Mouse (Mus musculus) C2C12 (cell line): ENCODE measurements around the gene Fam227a. TPM values are rescaled to one million over a fixed set of nuclear protein-coding genes. Genes with fewer than 3 reads are reported as not detected.

Experiments used
- H3K27me3 ChIP-seq: one replicate; pipeline ENCODE4 v1.6.1; 2011; ENCODE audit not compliant: control insufficient read depth, insufficient read depth, insufficient read length
- H3K36me3 ChIP-seq: one replicate; pipeline ENCODE4 v1.6.1; 2011; ENCODE audit not compliant: control insufficient read depth, insufficient read depth
- H3K4me3 ChIP-seq: one replicate; pipeline ENCODE4 v1.5.1; 2011; ENCODE audit warnings: mild to moderate bottlenecking, control low read depth; ENCODE audit not compliant: poor library complexity, insufficient read depth, severe bottlenecking
- H3K79me2 ChIP-seq: one replicate; pipeline ENCODE4 v1.6.1; 2011; ENCODE audit not compliant: control insufficient read depth, insufficient read depth
- H3K79me3 ChIP-seq: one replicate; pipeline ENCODE4 v1.6.1; 2011; ENCODE audit warnings: low read depth, control low read depth
- H3ac ChIP-seq: one replicate; pipeline ENCODE3; 2011; ENCODE audit warnings: low read depth; ENCODE audit not compliant: control insufficient read depth, insufficient read length
- CEBPB ChIP-seq: IDR thresholded peaks from one replicate; pipeline ENCODE4 v1.6.1; 2011; ENCODE audit warnings: low read depth, mild to moderate bottlenecking, control low read depth, moderate library complexity
- CTCF ChIP-seq: IDR thresholded peaks from one replicate; pipeline ENCODE4 v1.5.1; 2011; ENCODE audit not compliant: control insufficient read depth, insufficient read depth, insufficient read length
- FOSL1 ChIP-seq: IDR thresholded peaks from one replicate; pipeline ENCODE4 v1.8.0; 2011; ENCODE audit warnings: mild to moderate bottlenecking, low read length; ENCODE audit not compliant: poor library complexity, insufficient read depth, severe bottlenecking
- MAX ChIP-seq: IDR thresholded peaks from one replicate; pipeline ENCODE4 v1.6.1; 2011; ENCODE audit warnings: mild to moderate bottlenecking, control low read depth
- MYOD1 ChIP-seq: IDR thresholded peaks from one replicate; pipeline ENCODE4 v1.6.1; 2011; ENCODE audit warnings: low read depth; ENCODE audit not compliant: control insufficient read depth, insufficient read length
- MYOG ChIP-seq: IDR thresholded peaks from one replicate; pipeline ENCODE4 v1.6.1; 2011; ENCODE audit not compliant: control insufficient read depth, insufficient read length; ENCODE audit errors: extremely low read depth
- USF1 ChIP-seq: IDR thresholded peaks from one replicate; pipeline ENCODE4 v1.6.1; 2011; ENCODE audit warnings: low read depth, mild to moderate bottlenecking, control low read depth, moderate library complexity
- microRNA-seq: library from miRNA; unstranded; fragments of <30 nt; microRNA quantifications from one replicate; pipeline ENCODE4, GENCODE M21; 2019; ENCODE audit warnings: borderline microRNAs expressed
- polyA plus RNA-seq: library from polyadenylated mRNA; unstranded; fragments of >200 nt; fragmentation: generic; extraction: Trizol; gene quantifications from one replicate; pipeline ENCODE4 v1.2.1, GENCODE M21; 2012; ENCODE audit warnings: missing spikeins

Fam227a gene
- polyA plus RNA-seq, 1 experiment: 0.27 TPM

- no peaks in the 10 kb centered on the region for H3K79me3 ChIP-seq
- no peak overlapping the region for H3K4me3 ChIP-seq
- H3K27me3 ChIP-seq: peaks cover 24% of the 10 kb centered on the region
- H3K79me2 ChIP-seq: no peaks in the 10 kb centered on the region
- no peaks in the 10 kb centered on the region for H3K36me3 ChIP-seq
- TF ChIP-seq CEBPB (no peak), MYOG (no peak), MYOD1 (no peak), MAX (no peak), FOSL1 (no peak), CTCF (no peak), USF1 (no peak)
- no peak overlapping the region for H3ac ChIP-seq
Observed at GRCm38 (mm10) chr15:79576947-79577346, 81.8 kb downstream of the Fam227a start.

DNA sequence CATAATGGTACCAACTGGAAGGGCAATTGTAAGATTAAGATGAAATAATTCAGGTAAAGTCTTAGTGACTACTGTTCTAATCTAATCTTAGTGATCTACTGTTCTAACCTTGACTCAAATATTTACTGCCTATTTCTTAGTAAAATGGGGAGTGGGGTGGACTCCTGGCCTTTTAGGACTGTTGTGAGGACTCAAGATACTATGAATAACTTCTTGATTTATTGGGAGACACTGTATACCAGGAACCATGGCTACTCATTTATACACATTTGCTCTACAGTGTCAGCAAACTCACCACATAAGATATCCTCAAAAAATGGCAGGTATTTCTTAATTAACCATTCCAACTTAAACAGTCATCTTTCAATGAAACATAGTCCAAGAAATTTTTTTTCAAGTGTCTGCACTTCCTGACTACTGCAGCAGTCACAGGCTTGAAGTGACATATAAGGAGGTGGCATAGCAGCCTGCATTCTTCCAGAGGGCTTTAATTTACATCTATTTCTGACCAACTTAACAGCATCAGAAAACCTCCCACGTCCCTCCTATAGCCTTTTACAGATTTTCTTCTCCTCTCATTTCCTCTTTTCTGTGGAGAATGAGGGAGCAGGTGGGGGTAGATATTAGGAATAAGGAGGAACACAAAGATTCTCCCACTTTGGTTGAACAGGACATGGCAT is 83.1 kb downstream of the Fam227a start:
- Histone ChIP-seq H3ac (no peak overlapping the region), H3K79me2 (no peaks in the 10 kb centered on the region), H3K36me3 (no peaks in the 10 kb centered on the region), H3K79me3 (no peaks in the 10 kb centered on the region), H3K4me3 (no peak overlapping the region), H3K27me3 (peaks cover 33% of the 10 kb centered on the region)
- TF ChIP-seq USF1 (no peak), MYOG (no peak), CEBPB (no peak), FOSL1 (no peak), MYOD1 (no peak), MAX (no peak), CTCF (no peak)

DNA sequence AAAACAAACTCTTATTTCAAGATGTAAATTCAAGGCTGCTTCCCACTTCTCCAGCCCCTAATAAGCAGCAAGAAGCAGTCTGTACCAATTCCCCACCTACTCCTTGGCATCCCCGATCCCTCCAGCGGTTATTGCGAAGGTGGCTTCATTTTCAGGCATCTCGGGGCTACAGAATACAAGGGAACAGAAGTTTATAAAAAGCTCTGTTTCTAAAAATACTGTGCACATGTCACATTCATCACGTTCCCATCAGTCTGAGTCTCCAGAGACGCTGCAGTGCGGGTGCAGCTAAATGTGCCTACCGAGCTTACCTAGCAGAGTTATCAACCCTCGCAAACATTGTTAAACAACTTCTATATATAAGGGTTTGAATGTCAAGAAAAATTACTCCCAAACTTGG is 96.3 kb downstream of the Fam227a start:
- H3K36me3 ChIP-seq: no peaks in the 10 kb centered on the region
- H3K79me3 ChIP-seq: no peaks in the 10 kb centered on the region
- H3ac ChIP-seq: no peak overlapping the region
- H3K4me3 ChIP-seq: no peak overlapping the region
- TF ChIP-seq MYOG (no peak), CEBPB (no peak), MYOD1 (no peak), FOSL1 (no peak), CTCF (no peak)
- peaks cover 41% of the 10 kb centered on the region for H3K27me3 ChIP-seq
- no peaks in the 10 kb centered on the region for H3K79me2 ChIP-seq

- Histone ChIP-seq H3K79me2 (no peaks in the 10 kb centered on the region), H3K79me3 (no peaks in the 10 kb centered on the region), H3K36me3 (no peaks in the 10 kb centered on the region), H3K27me3 (peaks cover 46% of the 10 kb centered on the region), H3ac (no peak overlapping the region), H3K4me3 (no peak overlapping the region)
- TF ChIP-seq CEBPB: no peak
- no peak for TF ChIP-seq FOSL1
- TF ChIP-seq CTCF: no peak
Observed at GRCm38 (mm10) chr15:79559649-79560048, 99.1 kb downstream of the Fam227a start.

Small RNA genes lying within 50 kb of the gene (microRNA-seq; reads per million reads assigned to microRNA genes)
- not detected for gene Gm27903

Other genes starting within 250 kb of the Fam227a start
- gene Csnk1e, start 203.4 kb downstream of the Fam227a start, polyA plus RNA-seq: 98.6 TPM
- 0.14 TPM for gene Kcnj4, start 153.7 kb downstream of the Fam227a start, polyA plus RNA-seq
- 65.5 TPM for gene Kdelr3, start 142.5 kb downstream of the Fam227a start, polyA plus RNA-seq
- gene Ddx17, start 112.2 kb downstream of the Fam227a start, polyA plus RNA-seq: 84.9 TPM
- not detected for gene Dmc1, start 53.8 kb downstream of the Fam227a start, polyA plus RNA-seq
- 54.5 TPM for gene Cby1, start 243 bp upstream of the Fam227a start, polyA plus RNA-seq
- gene Tomm22, start 11.9 kb upstream of the Fam227a start, polyA plus RNA-seq: 171 TPM
- gene Josd1, start 29.0 kb upstream of the Fam227a start, polyA plus RNA-seq: 37.0 TPM
- gene Gtpbp1, start 31.9 kb upstream of the Fam227a start, polyA plus RNA-seq: 62.5 TPM
- gene Sun2, start 83.6 kb upstream of the Fam227a start, polyA plus RNA-seq: 56.7 TPM
- 48.9 TPM for gene Dnal4, start 118.9 kb upstream of the Fam227a start, polyA plus RNA-seq
- gene Nptxr, start 145.8 kb upstream of the Fam227a start, polyA plus RNA-seq: 26.6 TPM
- gene Npcd, start 175.3 kb upstream of the Fam227a start, polyA plus RNA-seq: not detected
- 68.3 TPM for gene Cbx6, start 175.7 kb upstream of the Fam227a start, polyA plus RNA-seq
- gene Apobec3, start 232.7 kb upstream of the Fam227a start, polyA plus RNA-seq: 24.0 TPM